Mouse (Mus musculus): ENCODE data around the gene Etv6. TPM values are rescaled to one million over a fixed set of nuclear protein-coding genes. Genes with fewer than 3 reads are reported as not detected.

Etv6 gene
- polyA plus RNA-seq, 1 experiment from 2014 or later: 2.7 TPM

- no peak overlapping the region for H3K9ac ChIP-seq (ENCODE audit: low read depth, low read length)
- 77% methylated on average over 8 of the region's 8 CpGs for WGBS (ENCODE audit: insufficient replicate concordance)
- no peaks in the 10 kb centered on the region for H3K36me3 ChIP-seq (ENCODE audit: control insufficient read depth, insufficient read depth)
- H3K4me1 ChIP-seq (ENCODE audit: control insufficient read depth, low read depth, low read length): peaks cover 10% of the 10 kb centered on the region
- no peak overlapping the region for H3K4me3 ChIP-seq (ENCODE audit: low read depth, low read length)
- ATAC-seq (ENCODE audit: low read depth): no peak
- no peaks in the 10 kb centered on the region for H3K27me3 ChIP-seq (ENCODE audit: control insufficient read depth, insufficient read depth, low read depth, low read length)
- H3K4me2 ChIP-seq (ENCODE audit: low read depth, low read length): no peak overlapping the region
- H3K27ac ChIP-seq (ENCODE audit: low read length): no peak overlapping the region
- H3K9me3 ChIP-seq (replicated peaks; ENCODE audit: control insufficient read depth, low read length): no peaks in the 10 kb centered on the region
Measured at GRCm38 (mm10) chr6:134103519-134103918, 68.0 kb downstream of the Etv6 start.

- H3K9ac ChIP-seq (ENCODE audit: low read depth, low read length): no peak overlapping the region
- H3K4me1 ChIP-seq (ENCODE audit: control insufficient read depth, low read depth, low read length): peaks cover 10% of the 10 kb centered on the region
- H3K27me3 ChIP-seq (ENCODE audit: control insufficient read depth, insufficient read depth, low read depth, low read length): no peaks in the 10 kb centered on the region
- H3K9me3 ChIP-seq (replicated peaks; ENCODE audit: control insufficient read depth, low read length): no peaks in the 10 kb centered on the region
- no peak overlapping the region for H3K4me3 ChIP-seq (ENCODE audit: low read depth, low read length)
- 29% methylated on average over 15 of the region's 15 CpGs for WGBS (ENCODE audit: insufficient replicate concordance)
- no peak overlapping the region for H3K4me2 ChIP-seq (ENCODE audit: low read depth, low read length)
- no peaks in the 10 kb centered on the region for H3K36me3 ChIP-seq (ENCODE audit: control insufficient read depth, insufficient read depth)
- ATAC-seq (ENCODE audit: low read depth): peak; percentile 45
- H3K27ac ChIP-seq (ENCODE audit: low read length): no peak overlapping the region
Measured at GRCm38 (mm10) chr6:134105514-134106201, 70.2 kb downstream of the Etv6 start.

GRCm38 (mm10) chr6:134107696-134108095 lies 72.2 kb downstream of the Etv6 start:
- peaks cover 14% of the 10 kb centered on the region for H3K4me1 ChIP-seq (ENCODE audit: control insufficient read depth, low read depth, low read length)
- H3K9me3 ChIP-seq (replicated peaks; ENCODE audit: control insufficient read depth, low read length): no peaks in the 10 kb centered on the region
- 77% methylated on average over 7 of the region's 7 CpGs for WGBS (ENCODE audit: insufficient replicate concordance)
- no peak for ATAC-seq (ENCODE audit: low read depth)
- H3K27ac ChIP-seq (ENCODE audit: low read length): no peak overlapping the region
- no peak overlapping the region for H3K4me2 ChIP-seq (ENCODE audit: low read depth, low read length)
- no peak overlapping the region for H3K4me3 ChIP-seq (ENCODE audit: low read depth, low read length)
- no peaks in the 10 kb centered on the region for H3K36me3 ChIP-seq (ENCODE audit: control insufficient read depth, insufficient read depth)
- H3K9ac ChIP-seq (ENCODE audit: low read depth, low read length): no peak overlapping the region
- H3K27me3 ChIP-seq (ENCODE audit: control insufficient read depth, insufficient read depth, low read depth, low read length): no peaks in the 10 kb centered on the region

GRCm38 (mm10) chr6:134109675-134110074 lies 74.2 kb downstream of the Etv6 start:
- no peak overlapping the region for H3K4me3 ChIP-seq (ENCODE audit: low read depth, low read length)
- no peak overlapping the region; the same call in 1 of the 2 replicates for H3K27ac ChIP-seq (ENCODE audit: low read length)
- no peak overlapping the region for H3K9ac ChIP-seq (ENCODE audit: low read depth, low read length)
- WGBS (ENCODE audit: insufficient replicate concordance): 34% methylated on average over 1 of the region's 1 CpGs
- no peaks in the 10 kb centered on the region for H3K9me3 ChIP-seq (replicated peaks; ENCODE audit: control insufficient read depth, low read length)
- H3K36me3 ChIP-seq (ENCODE audit: control insufficient read depth, insufficient read depth): no peaks in the 10 kb centered on the region
- ATAC-seq (ENCODE audit: low read depth): no peak
- no peak overlapping the region for H3K4me2 ChIP-seq (ENCODE audit: low read depth, low read length)
- H3K4me1 ChIP-seq (ENCODE audit: control insufficient read depth, low read depth, low read length): peaks cover 14% of the 10 kb centered on the region
- H3K27me3 ChIP-seq (ENCODE audit: control insufficient read depth, insufficient read depth, low read depth, low read length): no peaks in the 10 kb centered on the region

- no peaks in the 10 kb centered on the region for H3K9me3 ChIP-seq (replicated peaks; ENCODE audit: control insufficient read depth, low read length)
- no peaks in the 10 kb centered on the region for H3K36me3 ChIP-seq (ENCODE audit: control insufficient read depth, insufficient read depth)
- H3K4me1 ChIP-seq (ENCODE audit: control insufficient read depth, low read depth, low read length): peaks cover 14% of the 10 kb centered on the region
- ATAC-seq (ENCODE audit: low read depth): no peak
- 66% methylated on average over 5 of the region's 5 CpGs for WGBS (ENCODE audit: insufficient replicate concordance)
- H3K9ac ChIP-seq (ENCODE audit: low read depth, low read length): no peak overlapping the region
- H3K27me3 ChIP-seq (ENCODE audit: control insufficient read depth, insufficient read depth, low read depth, low read length): no peaks in the 10 kb centered on the region
- no peak overlapping the region; the same call in 1 of the 2 replicates for H3K27ac ChIP-seq (ENCODE audit: low read length)
- no peak overlapping the region for H3K4me3 ChIP-seq (ENCODE audit: low read depth, low read length)
- no peak overlapping the region for H3K4me2 ChIP-seq (ENCODE audit: low read depth, low read length)
Measured at GRCm38 (mm10) chr6:134110206-134110605, 74.7 kb downstream of the Etv6 start.

- no peaks in the 10 kb centered on the region for H3K36me3 ChIP-seq (ENCODE audit: control insufficient read depth, insufficient read depth)
- ATAC-seq (ENCODE audit: low read depth): no peak
- H3K27ac ChIP-seq (ENCODE audit: low read length): no peak overlapping the region
- no peak overlapping the region for H3K4me3 ChIP-seq (ENCODE audit: low read depth, low read length)
- peaks cover 4% of the 10 kb centered on the region; the same call in 1 of the 2 replicates for H3K4me1 ChIP-seq (ENCODE audit: control insufficient read depth, low read depth, low read length)
- no peaks in the 10 kb centered on the region for H3K9me3 ChIP-seq (replicated peaks; ENCODE audit: control insufficient read depth, low read length)
- 55% methylated on average over 8 of the region's 8 CpGs for WGBS (ENCODE audit: insufficient replicate concordance)
- no peaks in the 10 kb centered on the region for H3K27me3 ChIP-seq (ENCODE audit: control insufficient read depth, insufficient read depth, low read depth, low read length)
- H3K9ac ChIP-seq (ENCODE audit: low read depth, low read length): no peak overlapping the region
- H3K4me2 ChIP-seq (ENCODE audit: low read depth, low read length): no peak overlapping the region
Measured at GRCm38 (mm10) chr6:134111599-134111998, 76.1 kb downstream of the Etv6 start.

GRCm38 (mm10) chr6:134112753-134113152 lies 77.3 kb downstream of the Etv6 start:
- no peak overlapping the region for H3K27ac ChIP-seq (ENCODE audit: low read length)
- no peaks in the 10 kb centered on the region for H3K9me3 ChIP-seq (replicated peaks; ENCODE audit: control insufficient read depth, low read length)
- WGBS (ENCODE audit: insufficient replicate concordance): 45% methylated on average over 8 of the region's 8 CpGs

GRCm38 (mm10) chr6:134113168-134113567 lies 77.7 kb downstream of the Etv6 start:
- Histone ChIP-seq H3K36me3 (ENCODE audit: control insufficient read depth, insufficient read depth) (no peaks in the 10 kb centered on the region), H3K4me1 (ENCODE audit: control insufficient read depth, low read depth, low read length) (peaks cover 9% of the 10 kb centered on the region; the same call in 1 of the 2 replicates), H3K27me3 (ENCODE audit: control insufficient read depth, insufficient read depth, low read depth, low read length) (no peaks in the 10 kb centered on the region), H3K9me3 (replicated peaks; ENCODE audit: control insufficient read depth, low read length) (no peaks in the 10 kb centered on the region), H3K9ac (ENCODE audit: low read depth, low read length) (no peak overlapping the region), H3K4me3 (ENCODE audit: low read depth, low read length) (no peak overlapping the region), H3K4me2 (ENCODE audit: low read depth, low read length) (no peak overlapping the region), H3K27ac (ENCODE audit: low read length) (no peak overlapping the region)
- no peak for ATAC-seq (ENCODE audit: low read depth)
- 30% methylated on average over 2 of the region's 2 CpGs for WGBS (ENCODE audit: insufficient replicate concordance)

More at GRCm38 (mm10) chr6:134112753-134113152, 77.3 kb downstream of the Etv6 start:
- no peaks in the 10 kb centered on the region for H3K27me3 ChIP-seq (ENCODE audit: control insufficient read depth, insufficient read depth, low read depth, low read length)
- H3K36me3 ChIP-seq (ENCODE audit: control insufficient read depth, insufficient read depth): no peaks in the 10 kb centered on the region
- peaks cover 8% of the 10 kb centered on the region; the same call in 1 of the 2 replicates for H3K4me1 ChIP-seq (ENCODE audit: control insufficient read depth, low read depth, low read length)
- ATAC-seq (ENCODE audit: low read depth): no peak
- no peak overlapping the region for H3K4me2 ChIP-seq (ENCODE audit: low read depth, low read length)
- H3K9ac ChIP-seq (ENCODE audit: low read depth, low read length): no peak overlapping the region
- H3K4me3 ChIP-seq (ENCODE audit: low read depth, low read length): no peak overlapping the region

GRCm38 (mm10) chr6:134115219-134115968 lies 79.9 kb downstream of the Etv6 start:
- no peaks in the 10 kb centered on the region for H3K27me3 ChIP-seq (ENCODE audit: control insufficient read depth, insufficient read depth, low read depth, low read length)
- ATAC-seq (ENCODE audit: low read depth): no peak
- peak overlapping the region; percentile 46 for H3K27ac ChIP-seq (ENCODE audit: low read length)
- 54% methylated on average over 14 of the region's 14 CpGs for WGBS (ENCODE audit: insufficient replicate concordance)
- no peaks in the 10 kb centered on the region for H3K36me3 ChIP-seq (ENCODE audit: control insufficient read depth, insufficient read depth)
- no peaks in the 10 kb centered on the region for H3K9me3 ChIP-seq (replicated peaks; ENCODE audit: control insufficient read depth, low read length)
- no peak overlapping the region for H3K4me3 ChIP-seq (ENCODE audit: low read depth, low read length)
- no peak overlapping the region for H3K4me2 ChIP-seq (ENCODE audit: low read depth, low read length)
- H3K9ac ChIP-seq (ENCODE audit: low read depth, low read length): no peak overlapping the region
- H3K4me1 ChIP-seq (ENCODE audit: control insufficient read depth, low read depth, low read length): peaks cover 11% of the 10 kb centered on the region
